Mouse (Mus musculus): ENCODE data around the gene Brsk2. TPM values are rescaled to one million over a fixed set of nuclear protein-coding genes. Genes with fewer than 3 reads are reported as not detected.

Brsk2 gene
- total RNA-seq, 2 experiments from 2014 or later = 175 TPM

DNA sequence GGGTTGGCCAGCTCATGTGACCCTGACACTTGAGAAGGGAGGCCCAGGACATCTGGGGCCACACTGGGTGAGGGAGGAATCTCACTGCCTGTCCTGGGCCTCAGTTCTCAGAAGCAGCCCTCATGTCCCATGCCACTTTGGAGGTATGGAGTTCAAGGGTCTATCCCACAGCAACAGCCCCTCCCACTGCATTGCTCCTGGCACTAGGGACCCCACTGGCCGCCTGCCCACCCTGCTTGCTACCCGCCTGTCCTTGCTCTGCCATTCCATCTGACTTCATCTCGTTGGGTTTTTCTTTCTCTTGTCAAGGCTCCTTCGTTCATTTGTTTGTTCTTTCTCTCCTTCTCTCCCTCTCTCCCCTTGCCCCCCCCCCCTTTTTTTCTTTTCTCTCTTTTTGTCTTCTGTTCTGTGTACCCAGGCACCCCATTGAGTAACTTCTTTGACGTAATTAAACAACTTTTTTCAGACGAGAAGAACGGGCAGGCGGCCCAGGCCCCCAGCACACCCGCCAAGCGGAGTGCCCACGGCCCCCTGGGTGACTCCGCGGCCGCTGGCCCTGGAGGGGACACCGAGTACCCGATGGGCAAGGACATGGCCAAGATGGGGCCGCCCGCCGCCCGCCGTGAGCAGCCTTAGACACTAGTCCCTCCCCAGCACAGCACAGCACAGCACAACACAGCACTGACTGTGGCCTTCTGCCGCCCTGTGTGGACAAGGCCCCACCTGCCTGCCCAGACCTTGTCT is 52.2 kb downstream of the Brsk2 start:
- DNase-seq (ENCODE audit: extremely low spot score in 1 of 2, low spot score in 2 of 2) = peak in 1 of 2 experiments; percentile 31
- intact Hi-C loops (cut with DNase I) = no loop called here

GRCm38 (mm10) chr7:142016562-142016961 is 67.0 kb downstream of the Brsk2 start:
- intact Hi-C loops (cut with DNase I) = loop anchor here (5.0 kb wide), 1 partner anchor 81 kb away; the partner anchor contains the start of gene Dusp8
- peak in 1 of 2 experiments; percentile 53 for DNase-seq (ENCODE audit: extremely low spot score in 1 of 2, low spot score in 2 of 2)

- no peak for DNase-seq (ENCODE audit: extremely low spot score in 1 of 2, low spot score in 2 of 2)
- intact Hi-C loops (cut with DNase I) = loop anchor here (5.0 kb wide), 1 partner anchor 78 kb away; the partner anchor contains the start of gene Dusp8
These were observed 70.1 kb downstream of the Brsk2 start for GRCm38 (mm10) chr7:142019699-142020098.

GRCm38 (mm10) chr7:142020827-142021226 is 71.3 kb downstream of the Brsk2 start:
- intact Hi-C loops (cut with DNase I) = no loop called here
- no peak for DNase-seq (ENCODE audit: extremely low spot score in 1 of 2, low spot score in 2 of 2)

DNA sequence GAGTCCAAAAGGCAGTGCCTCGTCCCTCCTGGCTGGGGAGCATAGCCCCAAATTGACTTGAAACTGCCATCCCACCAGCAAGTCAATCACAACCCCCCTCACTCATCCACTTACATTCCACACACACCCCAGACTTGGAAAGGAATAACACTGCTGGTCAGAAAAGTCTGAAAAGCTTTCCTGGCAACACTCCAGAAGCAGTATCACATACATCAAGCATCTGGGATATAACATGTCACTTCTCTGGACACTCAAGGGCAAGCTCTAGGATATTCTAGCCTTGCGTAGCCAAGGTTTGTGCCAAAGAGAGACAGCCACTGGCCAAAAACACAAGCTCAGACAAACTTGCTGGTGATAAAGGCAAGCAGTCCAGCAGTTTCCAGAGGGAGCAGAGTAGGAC is 75.6 kb downstream of the Brsk2 start:
- intact Hi-C loops (cut with DNase I) = no loop called here
- DNase-seq (ENCODE audit: extremely low spot score in 1 of 2, low spot score in 2 of 2) = no peak

- intact Hi-C loops (cut with DNase I) = no loop called here
These were observed 76.4 kb downstream of the Brsk2 start for GRCm38 (mm10) chr7:142025926-142026325.

DNA sequence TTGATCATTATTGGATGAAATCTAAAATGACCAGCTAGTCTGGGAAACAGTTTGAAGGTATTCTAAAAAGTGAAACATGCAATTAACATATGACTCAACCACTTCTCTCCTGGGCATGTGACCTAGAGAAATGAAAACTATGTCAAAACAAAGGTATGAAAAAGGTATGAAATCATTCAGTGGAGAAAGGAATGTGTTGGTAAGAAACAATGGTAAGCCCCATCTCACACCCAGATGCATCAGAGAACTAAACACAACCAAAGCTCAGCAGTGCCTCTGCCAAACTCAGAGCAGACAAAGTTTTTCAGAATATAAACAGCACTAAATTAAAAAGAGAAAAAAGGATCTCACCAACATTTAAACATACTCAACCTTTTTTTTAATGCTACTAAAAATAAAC is 80.5 kb downstream of the Brsk2 start:
- no peak for DNase-seq (ENCODE audit: extremely low spot score in 1 of 2, low spot score in 2 of 2)
- intact Hi-C loops (cut with DNase I) = no loop called here

More at GRCm38 (mm10) chr7:142025926-142026325, 76.4 kb downstream of the Brsk2 start:
- no peak for DNase-seq (ENCODE audit: extremely low spot score in 1 of 2, low spot score in 2 of 2)

DNA sequence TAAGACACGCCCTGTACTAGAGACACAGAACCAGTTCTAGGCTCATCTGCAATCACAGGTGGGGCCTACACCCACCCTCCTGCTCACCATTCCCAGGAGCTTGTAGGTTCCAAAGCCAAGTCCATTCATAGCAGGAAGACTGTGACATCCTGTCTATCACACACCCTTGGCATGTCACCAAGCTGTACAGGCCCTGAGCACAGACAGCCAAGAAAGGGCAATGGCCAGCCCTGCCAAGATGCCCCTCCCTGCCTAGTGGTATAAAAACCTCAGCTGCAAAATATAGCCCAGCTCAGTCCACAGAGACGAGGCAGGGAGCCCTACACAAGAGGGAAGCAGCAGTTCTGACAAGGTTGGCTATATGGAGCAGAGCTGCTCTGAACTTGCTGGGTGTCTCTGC is 84.6 kb downstream of the Brsk2 start:
- intact Hi-C loops (cut with DNase I) = no loop called here

GRCm38 (mm10) chr7:142035048-142035811 is 85.7 kb downstream of the Brsk2 start:
- intact Hi-C loops (cut with DNase I) = no loop called here
- DNase-seq (ENCODE audit: extremely low spot score in 1 of 2, low spot score in 2 of 2) = no peak

More for the DNA sequence above, 84.6 kb downstream of the Brsk2 start:
- DNase-seq (ENCODE audit: extremely low spot score in 1 of 2, low spot score in 2 of 2) = peak in 1 of 2 experiments; percentile 63

DNA sequence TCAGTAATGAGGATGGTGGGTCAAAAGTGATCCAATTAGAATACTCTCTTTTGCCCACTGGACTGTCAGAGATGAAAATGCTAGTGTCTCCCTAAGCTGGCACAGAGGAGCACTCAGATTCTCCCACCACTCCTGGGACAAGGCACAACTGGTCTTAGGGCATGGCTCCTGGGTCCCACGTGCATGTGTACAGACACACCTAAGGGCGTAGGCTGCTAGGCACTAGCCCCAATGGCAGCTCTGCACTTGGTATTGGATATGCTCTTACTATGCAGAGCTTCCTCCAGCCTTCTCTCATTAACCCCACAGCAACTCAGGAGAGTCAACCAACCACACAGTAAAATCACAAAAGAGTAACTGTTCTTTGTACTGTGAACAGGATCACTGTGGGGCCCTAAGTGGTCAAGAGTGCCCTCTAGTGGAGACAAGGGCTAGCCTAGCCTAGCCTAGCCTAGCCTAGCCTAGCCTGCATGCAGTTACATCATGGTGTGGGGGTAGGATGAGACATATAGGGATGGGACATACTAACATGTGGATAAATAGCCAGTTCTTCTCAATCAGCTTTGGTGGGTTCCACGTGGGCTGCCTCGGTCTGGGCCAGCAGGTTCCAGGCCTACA is 88.1 kb downstream of the Brsk2 start:
- DNase-seq (ENCODE audit: extremely low spot score in 1 of 2, low spot score in 2 of 2) = peak; percentile 16 to 39
- intact Hi-C loops (cut with DNase I) = no loop called here

DNA sequence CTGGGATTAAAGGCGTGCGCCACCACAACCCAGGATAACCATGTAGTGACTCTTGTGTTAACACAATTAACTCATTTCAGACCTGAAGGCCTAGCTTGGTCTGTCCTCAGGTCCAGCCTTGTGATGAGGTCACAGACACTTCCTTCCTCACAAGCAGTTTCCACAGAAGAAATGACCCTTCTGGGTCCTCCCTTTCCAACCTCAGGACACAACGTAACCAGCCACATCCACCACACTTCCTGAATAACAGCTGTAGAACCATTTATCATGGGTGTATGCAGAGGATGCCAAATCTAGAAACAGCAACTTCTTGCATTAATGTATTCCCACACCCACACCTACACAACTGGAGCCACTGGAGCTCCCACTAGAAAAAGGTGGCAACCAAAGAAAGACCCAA is 91.2 kb downstream of the Brsk2 start:
- intact Hi-C loops (cut with DNase I) = no loop called here
- no peak for DNase-seq (ENCODE audit: extremely low spot score in 1 of 2, low spot score in 2 of 2)

DNA sequence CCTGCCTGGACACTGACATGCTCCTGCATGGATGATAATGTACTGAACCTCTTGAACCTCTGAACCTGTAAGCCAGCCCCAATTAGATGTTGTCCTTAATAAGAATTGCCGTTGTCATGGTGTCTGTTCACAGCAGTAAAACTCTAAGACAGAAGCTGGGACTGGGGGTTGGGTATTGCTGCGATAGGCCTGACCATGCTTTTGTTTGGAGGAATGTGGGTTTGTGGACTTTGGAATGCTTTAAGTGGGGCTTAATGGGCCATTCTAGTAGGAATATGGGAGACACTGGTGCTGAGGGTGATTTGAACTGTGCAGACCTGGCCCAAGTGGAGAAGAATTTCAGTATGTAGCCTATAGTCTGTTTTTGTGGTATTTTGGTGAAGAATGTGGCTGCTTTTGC is 95.8 kb downstream of the Brsk2 start:
- DNase-seq (ENCODE audit: extremely low spot score in 1 of 2, low spot score in 2 of 2) = no peak
- intact Hi-C loops (cut with DNase I) = no loop called here

GRCm38 (mm10) chr7:142045932-142046331 is 96.4 kb downstream of the Brsk2 start:
- no peak for DNase-seq (ENCODE audit: extremely low spot score in 1 of 2, low spot score in 2 of 2)
- intact Hi-C loops (cut with DNase I) = no loop called here

- DNase-seq (ENCODE audit: extremely low spot score in 1 of 2, low spot score in 2 of 2) = no peak
- intact Hi-C loops (cut with DNase I) = no loop called here
These were observed 101.0 kb downstream of the Brsk2 start for GRCm38 (mm10) chr7:142050536-142050935.

Small RNA genes within 50 kb of the gene (microRNA-seq; reads per million reads assigned to microRNA genes)
- 6.0 reads per million, percentile 22 among the genes with 10 or more reads in this experiment for gene Mir3104

Other genes starting within 250 kb of the Brsk2 start
- gene Muc5ac, start 160.8 kb upstream of the Brsk2 start, total RNA-seq (2021) = not detected
- gene Muc5b, start 110.7 kb upstream of the Brsk2 start, total RNA-seq (2021) = not detected
- gene Tollip, start 31.2 kb upstream of the Brsk2 start, total RNA-seq (2021) = 100 to 1,000 TPM; 120 to 128 TPM
- 10 to 100 TPM; 23.6 to 26.7 TPM for gene Mob2, start 111.3 kb downstream of the Brsk2 start, total RNA-seq (2021)
- gene Dusp8, start 146.1 kb downstream of the Brsk2 start, total RNA-seq (2021) = 100 to 1,000 TPM; 157 to 164 TPM
- gene Gm45618, start 171.0 kb downstream of the Brsk2 start, total RNA-seq (2021) = not detected
- not detected for gene Gm39115, start 186.3 kb downstream of the Brsk2 start, total RNA-seq (2021)
- gene Gm45337, start 194.9 kb downstream of the Brsk2 start, total RNA-seq (2021) = not detected
- not detected for gene Gm29735, start 207.4 kb downstream of the Brsk2 start, total RNA-seq (2021)
- not detected for gene Gm4553, start 216.0 kb downstream of the Brsk2 start, total RNA-seq (2021)
- gene Krtap5-2, start 226.3 kb downstream of the Brsk2 start, total RNA-seq (2021) = not detected
- not detected for gene Gm10153, start 240.6 kb downstream of the Brsk2 start, total RNA-seq (2021)